Mouse (Mus musculus): ENCODE data around the gene Ccdc88c. TPM values are rescaled to one million over a fixed set of nuclear protein-coding genes. Genes with fewer than 3 reads are reported as not detected.

Gene Ccdc88c
- total RNA-seq, 2 experiments from 2014 or later = 16.7 to 28.8 TPM

DNA sequence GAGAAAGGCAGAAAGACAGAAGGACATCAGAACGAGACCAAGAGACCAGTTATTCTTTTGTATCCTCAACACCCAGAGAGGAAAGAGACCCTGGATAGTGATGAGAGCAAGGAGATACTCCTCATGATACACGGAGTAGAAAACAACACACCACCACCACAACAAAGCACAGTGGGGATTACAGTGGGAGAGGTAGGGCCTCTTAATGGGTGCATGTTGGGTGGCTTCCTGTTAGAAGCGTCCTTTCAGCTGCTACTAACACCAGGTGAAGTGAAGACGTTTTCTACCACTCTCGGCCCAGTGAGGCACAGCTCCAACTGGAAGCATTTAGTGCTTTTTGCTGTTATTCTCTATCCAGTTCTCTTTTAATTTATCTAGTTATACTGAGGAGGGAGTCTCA lies 122.0 kb downstream of the Ccdc88c start:
- intact Hi-C loops (cut with DNase I) = no loop called here
- no peak for DNase-seq (ENCODE audit: low spot score in 2 of 2)

DNA sequence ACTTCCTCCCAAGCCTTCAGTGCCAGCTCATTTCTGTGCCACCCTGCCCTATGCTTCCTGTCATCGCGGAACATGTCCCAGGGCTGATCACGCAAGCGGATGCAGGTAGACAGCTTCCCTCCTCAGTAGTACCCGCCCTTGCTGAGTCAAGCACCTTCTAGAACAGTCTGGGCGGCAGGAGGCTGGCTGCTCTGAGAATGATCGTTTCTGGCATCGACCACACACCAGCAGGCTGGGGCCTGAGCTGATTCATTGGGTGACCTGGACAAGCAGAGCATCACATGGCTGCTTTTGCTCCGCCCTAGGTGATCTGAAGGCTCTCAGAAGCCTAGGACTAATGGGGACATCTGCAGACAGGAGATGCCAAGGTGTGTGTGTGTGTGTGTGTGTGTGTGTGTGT lies 125.1 kb downstream of the Ccdc88c start:
- intact Hi-C loops (cut with DNase I) = no loop called here

DNA sequence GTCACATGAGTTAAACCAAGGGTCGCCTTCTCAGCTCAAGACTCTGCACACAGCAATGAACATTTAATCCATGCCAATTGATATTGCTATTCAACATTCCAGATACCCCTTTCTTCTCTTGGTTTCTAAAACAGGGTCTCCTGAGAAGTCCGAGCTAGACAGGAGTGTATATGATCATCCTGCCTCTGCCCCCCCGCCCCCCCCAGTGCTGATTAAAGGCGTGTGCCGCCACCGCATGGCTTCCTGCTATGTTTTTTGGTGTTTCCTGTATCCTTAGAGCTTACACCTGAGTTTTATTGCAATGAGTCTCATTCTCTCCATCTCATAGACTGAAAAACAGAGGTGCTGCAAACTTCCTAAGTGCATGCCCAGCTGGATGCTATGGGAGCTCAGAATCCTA lies 127.5 kb downstream of the Ccdc88c start:
- intact Hi-C loops (cut with DNase I) = no loop called here
- no peak for DNase-seq (ENCODE audit: low spot score in 2 of 2)

More for the DNA sequence above, 125.1 kb downstream of the Ccdc88c start:
- no peak for DNase-seq (ENCODE audit: low spot score in 2 of 2)

DNA sequence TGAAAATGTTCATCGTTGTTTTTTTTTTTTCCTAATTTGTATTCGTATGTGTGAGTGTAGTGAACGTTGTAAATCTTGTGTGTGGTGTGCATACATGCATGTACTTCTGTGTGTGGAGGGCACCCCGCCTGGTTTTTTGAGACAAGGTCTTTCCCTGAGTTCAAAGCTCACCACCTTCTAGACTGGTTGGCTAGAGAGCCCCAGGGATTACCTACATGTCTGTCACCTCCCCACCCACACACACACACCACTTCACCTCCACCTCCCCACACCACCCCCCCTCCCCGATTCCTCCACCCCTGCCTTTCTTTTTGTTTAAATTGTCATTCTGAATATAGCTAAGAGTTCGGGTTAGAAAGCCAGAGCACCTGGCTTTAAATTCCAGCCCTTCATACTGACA lies 128.0 kb downstream of the Ccdc88c start:
- no peak for DNase-seq (ENCODE audit: low spot score in 2 of 2)
- intact Hi-C loops (cut with DNase I) = no loop called here

DNA sequence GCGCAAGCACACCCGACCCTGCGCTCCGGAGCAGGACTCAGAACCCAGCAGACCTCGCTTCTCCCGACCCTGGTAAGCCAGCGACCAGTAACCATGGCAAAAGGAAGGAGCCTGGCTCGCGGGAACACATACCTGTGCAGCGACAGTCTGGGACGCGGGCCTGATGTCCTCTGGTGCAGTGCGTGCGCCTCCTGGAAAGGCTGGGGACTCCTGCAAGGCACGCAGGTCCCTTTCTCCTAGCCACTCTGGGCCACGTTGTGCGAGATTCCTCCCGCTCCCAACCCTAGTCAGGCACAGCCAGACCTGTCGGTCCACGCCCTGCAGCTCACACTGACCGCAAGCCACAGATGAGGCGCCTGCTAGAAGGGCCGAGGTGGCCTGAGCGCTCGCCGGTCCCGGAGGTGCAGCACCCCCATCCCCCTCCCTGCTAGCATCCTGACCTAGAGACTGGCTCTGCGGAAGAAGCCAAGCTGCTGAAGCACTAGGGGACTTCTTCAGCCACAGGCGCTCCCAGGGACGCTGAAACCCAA lies 129.7 kb downstream of the Ccdc88c start:
- intact Hi-C loops (cut with DNase I) = no loop called here
- DNase-seq (ENCODE audit: low spot score in 2 of 2) = peak; percentile 61 to 71

DNA sequence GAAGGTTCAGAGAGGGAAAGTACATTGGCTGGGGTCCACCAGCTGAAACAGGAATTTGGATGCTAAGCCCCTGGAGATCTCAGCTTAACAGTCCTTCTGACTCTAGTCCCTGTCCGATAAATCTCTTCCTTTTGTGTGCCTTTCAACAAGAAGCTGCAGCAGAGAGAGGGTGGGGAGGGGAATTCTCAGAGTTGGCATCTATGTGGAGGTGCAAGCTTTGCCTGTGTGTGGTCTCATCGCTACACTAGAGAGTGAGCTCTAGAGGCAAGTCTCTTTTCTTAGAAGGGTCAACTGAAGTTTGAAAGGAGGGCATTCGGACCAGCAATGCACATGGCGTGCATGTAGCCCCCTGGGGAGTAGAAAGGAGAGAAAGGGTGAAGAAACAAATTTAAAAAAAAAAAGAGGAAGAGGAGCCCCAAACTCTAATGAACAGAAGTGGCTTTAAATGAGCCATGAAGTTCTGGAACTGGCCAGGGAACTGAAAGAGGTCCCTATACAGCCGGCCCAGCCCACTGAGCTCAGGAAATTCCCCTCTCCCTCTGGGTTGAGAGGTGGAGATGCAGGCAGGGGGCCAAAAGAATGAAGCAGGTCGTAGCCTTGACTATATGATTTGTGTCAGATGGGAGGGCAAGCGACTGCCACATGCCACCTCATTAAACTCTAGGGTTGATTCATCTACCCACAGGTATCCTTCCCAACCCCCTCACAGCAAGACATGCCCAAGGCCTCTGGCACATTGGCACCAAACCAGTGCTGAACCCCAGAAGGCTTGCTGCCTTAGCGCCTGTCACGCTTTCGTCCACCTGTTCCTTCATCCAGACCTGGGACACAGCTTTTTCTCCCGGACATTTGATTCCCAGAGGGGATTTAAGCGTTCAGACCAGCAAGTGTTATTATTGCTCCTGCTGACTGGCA lies 130.9 kb downstream of the Ccdc88c start:
- no peak for DNase-seq (ENCODE audit: low spot score in 2 of 2)
- intact Hi-C loops (cut with DNase I) = no loop called here

DNA sequence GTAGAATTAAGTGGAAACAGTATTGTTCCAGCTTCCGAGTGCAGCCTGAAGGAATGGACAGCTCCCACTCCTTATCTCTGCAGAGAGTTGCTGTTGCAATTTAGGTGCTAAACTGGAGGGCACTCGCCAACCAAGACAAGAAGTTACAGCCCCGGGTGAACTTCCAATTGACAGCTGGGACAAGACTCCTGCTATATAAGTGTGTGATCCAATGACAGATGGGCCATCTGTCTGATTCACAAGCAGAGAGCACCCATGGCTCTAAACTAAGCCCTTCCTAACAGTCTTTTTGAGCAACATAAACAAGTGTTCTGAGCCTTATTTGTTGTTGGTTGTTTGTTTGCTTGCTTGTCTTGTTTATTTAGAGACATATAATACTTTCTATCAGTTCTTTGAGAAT lies 132.2 kb downstream of the Ccdc88c start:
- DNase-seq (ENCODE audit: low spot score in 2 of 2) = no peak
- intact Hi-C loops (cut with DNase I) = no loop called here

DNA sequence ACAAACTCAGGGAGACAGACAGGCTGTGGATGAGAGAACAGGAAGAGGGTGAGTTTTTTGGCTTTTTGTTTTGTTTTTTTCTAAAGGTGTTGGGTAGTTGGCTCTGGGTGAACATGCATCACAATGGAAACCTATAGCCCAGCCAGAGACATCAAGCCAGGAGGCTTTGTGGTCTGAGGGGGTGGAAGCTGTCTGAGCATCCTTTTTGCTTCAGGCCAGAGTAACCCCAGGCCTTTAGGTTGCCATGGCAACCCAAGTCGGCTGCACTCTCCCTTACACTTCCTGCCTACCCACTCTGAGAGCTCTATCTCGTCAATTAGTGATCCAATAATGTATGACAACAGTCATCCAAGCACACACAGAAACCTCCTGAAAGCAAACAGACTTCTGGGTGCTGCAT lies 133.4 kb downstream of the Ccdc88c start:
- intact Hi-C loops (cut with DNase I) = no loop called here
- DNase-seq (ENCODE audit: low spot score in 2 of 2) = no peak

DNA sequence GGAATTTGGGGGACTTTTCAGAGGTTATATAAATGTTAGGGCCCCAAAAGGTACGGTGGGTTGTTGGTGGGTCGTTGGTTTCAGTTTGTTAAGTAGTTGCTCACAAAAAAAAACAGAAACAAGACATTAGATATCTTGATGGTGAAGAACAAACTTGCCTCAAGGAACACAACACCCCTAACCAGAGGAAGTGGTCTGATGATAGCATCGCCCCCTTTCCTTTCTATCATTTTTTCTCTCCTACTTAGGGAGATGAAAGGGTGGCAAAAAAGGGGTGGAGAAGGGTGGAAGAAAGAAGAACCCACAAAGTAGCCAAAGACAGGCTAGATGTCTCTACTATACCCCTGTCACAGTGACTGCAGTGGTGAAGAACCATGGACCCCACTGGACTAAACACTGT lies 138.3 kb downstream of the Ccdc88c start:
- intact Hi-C loops (cut with DNase I) = no loop called here
- no peak for DNase-seq (ENCODE audit: low spot score in 2 of 2)

DNA sequence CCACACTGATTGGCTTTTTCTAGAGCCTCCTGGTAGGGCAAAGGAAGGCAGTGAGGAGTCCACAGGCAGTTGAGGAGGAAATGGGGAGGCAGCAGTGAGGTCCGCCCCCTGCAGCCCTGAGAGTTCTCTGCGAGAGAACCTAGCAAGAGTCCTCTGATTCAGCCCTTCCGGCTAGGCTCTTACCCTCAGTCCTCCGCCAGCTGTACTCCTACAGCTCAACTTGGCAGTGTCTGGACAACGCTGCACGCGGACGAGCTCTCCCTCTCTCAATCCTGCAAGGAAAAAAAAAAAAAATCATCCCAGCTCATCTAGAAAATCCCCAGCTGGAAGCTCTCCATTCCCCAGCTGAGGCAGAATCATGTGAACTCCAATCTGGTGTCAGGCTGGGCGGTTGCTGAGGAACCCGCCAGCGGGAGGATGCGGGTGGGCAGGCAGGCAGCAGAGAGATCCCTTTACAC lies 141.0 kb downstream of the Ccdc88c start:
- DNase-seq (ENCODE audit: low spot score in 2 of 2) = peak; percentile 74 to 83
- intact Hi-C loops (cut with DNase I) = no loop called here

DNA sequence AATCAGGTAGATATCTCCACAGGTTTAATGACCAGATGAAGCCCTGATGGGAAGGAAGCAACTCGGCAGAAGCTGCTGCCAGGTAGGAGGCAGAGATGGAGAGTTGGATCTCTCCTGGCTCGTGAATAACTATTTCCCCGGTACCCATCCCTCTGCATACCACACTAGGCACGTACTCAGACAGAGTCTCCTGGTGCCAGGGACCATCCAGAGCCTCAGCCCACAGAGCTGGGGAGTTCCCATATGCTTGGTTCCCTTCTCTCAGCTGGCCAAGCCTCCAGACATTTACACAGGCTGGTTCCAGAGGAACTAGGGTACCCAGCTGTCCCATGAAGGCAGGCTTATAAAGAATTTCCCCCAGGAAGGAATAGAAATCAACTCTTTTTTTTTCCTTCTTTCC lies 142.0 kb downstream of the Ccdc88c start:
- peak in 1 of 2 experiments; percentile 45 for DNase-seq (ENCODE audit: low spot score in 2 of 2)

DNA sequence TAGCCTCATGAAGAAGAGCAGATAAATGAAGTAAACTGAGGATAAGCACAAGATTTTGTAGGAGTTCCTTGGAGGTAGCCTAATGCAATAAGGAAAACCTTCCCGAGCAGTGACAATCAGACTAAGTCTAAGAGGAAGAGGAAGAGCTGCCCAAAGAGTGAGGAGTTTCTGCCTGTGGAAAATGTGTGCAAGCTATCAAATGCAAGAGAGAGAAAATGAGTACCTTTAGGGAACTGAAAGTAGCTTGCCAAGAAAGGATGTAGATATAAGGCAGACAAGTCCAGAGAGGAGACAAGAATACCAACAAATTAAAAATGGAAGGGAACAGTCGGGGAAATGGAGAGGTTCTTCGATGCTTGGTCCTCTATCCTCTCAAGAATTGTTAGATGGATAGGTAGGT lies 143.3 kb downstream of the Ccdc88c start:
- intact Hi-C loops (cut with DNase I) = no loop called here
- DNase-seq (ENCODE audit: low spot score in 2 of 2) = no peak

More for the DNA sequence above, 142.0 kb downstream of the Ccdc88c start:
- intact Hi-C loops (cut with DNase I) = no loop called here

DNA sequence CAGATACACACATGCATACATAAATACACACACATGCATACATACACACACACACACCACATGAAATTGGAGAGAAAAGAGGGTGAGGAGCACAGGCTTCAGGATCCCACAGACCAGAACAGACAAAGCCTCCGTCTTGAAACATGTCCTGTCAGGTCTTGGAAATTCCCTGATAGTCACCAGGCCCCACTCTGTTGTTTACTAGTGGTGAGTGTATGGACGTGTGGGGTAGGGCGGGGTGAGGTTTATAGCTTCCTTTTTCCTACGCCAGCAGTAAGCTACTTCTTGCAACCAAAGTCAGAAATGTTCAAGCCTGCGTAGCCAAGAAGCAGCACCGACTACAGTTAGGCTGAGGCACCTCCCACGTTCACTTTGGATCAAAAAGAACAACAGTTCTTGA lies 145.7 kb downstream of the Ccdc88c start:
- intact Hi-C loops (cut with DNase I) = no loop called here
- DNase-seq (ENCODE audit: low spot score in 2 of 2) = no peak

DNA sequence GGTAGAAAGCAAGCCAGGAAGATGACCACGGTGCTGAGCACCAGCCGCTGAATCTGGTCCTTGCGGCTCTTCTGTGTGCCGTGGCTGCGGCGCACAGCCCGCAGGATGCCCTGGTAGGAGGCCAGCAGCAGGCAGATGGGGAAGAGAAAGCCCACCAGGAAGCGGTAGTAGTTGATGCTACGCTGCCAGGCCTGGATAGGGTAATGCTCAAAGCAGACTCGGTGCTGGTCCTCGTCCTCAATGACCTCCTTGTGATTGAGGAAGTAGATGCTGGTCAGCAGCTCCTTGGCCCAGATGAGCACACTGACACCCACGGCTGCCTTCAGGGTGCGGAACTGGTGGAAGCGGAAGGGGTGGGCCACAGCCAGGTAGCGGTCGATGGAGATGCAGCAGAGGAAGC lies 150.3 kb downstream of the Ccdc88c start:
- DNase-seq (ENCODE audit: low spot score in 2 of 2) = no peak
- intact Hi-C loops (cut with DNase I) = loop anchor here (5.0 kb wide), 1 partner anchor 34 kb away; no protein-coding TSS in a partner anchor

DNA sequence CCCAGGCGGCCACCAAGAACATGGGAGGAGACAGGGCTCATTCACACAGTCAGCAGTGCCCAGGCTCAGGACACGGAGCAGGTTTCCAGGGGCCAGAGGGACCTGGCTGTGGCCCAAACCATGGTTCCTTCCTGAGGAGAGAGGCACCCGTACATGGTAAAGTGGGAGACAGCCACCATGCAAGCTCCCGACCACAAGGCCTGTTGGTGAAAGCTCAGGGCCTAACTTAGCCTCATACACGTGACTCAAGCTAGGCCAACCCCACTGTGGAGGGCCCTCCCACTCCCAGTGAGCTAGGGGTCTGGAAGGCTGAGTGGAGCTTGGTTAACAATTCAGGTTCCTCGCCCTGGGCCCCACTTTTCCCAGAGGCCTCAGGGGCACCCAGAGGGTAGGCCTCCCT lies 150.9 kb downstream of the Ccdc88c start:
- no peak for DNase-seq (ENCODE audit: low spot score in 2 of 2)
- intact Hi-C loops (cut with DNase I) = loop anchor here (5.0 kb wide), 1 partner anchor 34 kb away; no protein-coding TSS in a partner anchor

DNA sequence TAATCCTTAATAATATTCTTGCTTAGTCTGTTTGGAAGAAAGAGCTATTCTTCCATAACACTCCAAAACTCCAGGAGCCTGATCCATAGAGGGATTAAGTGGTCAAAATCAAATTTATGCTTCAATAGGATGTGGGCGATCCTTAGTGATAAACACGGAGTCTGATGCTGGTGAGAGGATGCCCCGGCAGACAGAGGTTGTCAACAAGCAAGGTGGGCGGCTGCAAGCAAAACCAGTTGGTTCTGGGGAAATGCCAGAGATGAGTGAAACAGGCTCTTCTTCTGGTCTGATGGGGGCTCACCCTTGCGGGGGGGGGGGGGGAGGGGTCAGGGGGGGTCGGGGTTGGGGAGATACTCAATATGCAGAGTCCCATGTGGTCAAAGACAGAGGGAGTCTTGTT lies 152.9 kb downstream of the Ccdc88c start:
- DNase-seq (ENCODE audit: low spot score in 2 of 2) = no peak
- intact Hi-C loops (cut with DNase I) = loop anchor here (5.0 kb wide), 1 partner anchor 36 kb away; no protein-coding TSS in a partner anchor

DNA sequence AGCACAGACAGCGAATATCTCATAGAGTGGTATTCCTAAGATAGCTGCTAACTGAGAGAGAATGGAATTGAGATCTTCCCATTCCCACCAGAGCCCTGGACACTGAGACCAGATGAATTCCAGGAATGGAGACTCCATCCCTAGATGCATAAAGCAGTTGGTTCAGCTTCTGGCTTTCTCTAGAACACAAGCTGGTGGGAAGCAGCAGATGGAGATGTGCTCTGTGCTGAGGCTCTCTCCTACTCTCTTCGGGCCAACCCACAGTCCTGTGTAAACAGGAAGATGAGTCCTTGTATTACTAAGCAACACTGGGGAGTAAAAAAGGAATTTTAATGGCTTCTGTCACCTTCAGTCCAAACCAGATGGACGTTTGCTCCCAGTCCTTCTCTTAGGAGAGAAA lies 153.3 kb downstream of the Ccdc88c start:
- intact Hi-C loops (cut with DNase I) = loop anchor here (5.0 kb wide), 1 partner anchor 37 kb away; no protein-coding TSS in a partner anchor
- peak; percentile 34 to 49 for DNase-seq (ENCODE audit: low spot score in 2 of 2)

DNA sequence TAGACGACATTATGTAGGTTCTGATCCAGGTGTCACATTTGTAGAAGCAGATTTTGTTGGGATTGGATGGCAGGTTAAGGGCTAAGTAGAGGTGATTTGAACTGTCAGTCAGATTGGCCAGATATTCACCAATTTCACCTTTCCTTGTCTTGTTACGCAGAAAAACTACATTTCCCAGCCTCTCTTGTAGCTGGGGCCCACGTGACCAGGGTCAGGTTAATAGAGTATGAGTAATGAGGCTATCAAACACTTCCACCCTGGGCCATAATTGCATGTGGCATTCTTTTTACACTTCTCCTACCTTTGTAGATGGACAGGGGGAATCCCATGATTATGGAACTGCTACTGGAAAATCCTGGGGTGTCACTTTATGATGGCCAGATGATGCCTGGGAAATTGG lies 155.2 kb downstream of the Ccdc88c start:
- intact Hi-C loops (cut with DNase I) = no loop called here
- no peak for DNase-seq (ENCODE audit: low spot score in 2 of 2)

DNA sequence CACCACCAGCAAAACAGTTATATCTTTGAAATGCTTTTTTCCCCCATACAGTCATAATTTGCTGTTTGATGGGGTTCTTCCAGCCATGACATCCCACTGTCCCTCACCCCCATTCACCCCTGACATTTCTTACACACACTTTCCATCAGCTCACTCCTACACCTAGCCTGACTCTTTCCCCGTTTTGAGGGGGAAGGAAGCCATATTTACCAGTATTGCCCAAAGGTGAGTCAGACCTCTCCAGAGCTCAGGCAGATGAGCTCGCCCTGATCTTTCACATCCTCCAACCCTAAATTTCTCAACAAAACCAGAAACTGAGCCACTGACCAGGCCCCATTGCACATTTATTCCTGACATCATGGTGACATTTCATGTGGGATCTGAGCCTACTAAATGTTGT lies 157.0 kb downstream of the Ccdc88c start:
- no peak for DNase-seq (ENCODE audit: low spot score in 2 of 2)
- intact Hi-C loops (cut with DNase I) = no loop called here

DNA sequence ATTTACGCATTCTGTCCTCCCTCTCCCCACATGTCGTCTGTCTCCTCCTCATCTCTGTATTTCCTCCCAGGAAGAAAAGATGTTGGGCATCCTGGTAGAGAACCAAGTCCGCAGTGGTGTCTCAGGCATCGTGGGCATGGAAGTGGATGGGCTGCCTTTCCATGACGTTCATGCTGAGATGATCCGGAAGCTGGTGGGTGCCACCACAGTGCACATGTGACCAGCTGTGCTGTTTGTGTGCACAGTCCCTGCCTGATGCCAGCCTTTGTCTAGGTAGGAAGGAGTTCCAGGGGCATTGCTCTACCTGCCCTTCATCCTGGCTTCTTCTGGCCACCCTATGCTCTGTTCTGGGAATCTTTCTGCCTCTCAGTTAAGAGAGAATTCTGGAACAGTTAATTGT lies 157.6 kb downstream of the Ccdc88c start:
- intact Hi-C loops (cut with DNase I) = no loop called here
- no peak for DNase-seq (ENCODE audit: low spot score in 2 of 2)

DNA sequence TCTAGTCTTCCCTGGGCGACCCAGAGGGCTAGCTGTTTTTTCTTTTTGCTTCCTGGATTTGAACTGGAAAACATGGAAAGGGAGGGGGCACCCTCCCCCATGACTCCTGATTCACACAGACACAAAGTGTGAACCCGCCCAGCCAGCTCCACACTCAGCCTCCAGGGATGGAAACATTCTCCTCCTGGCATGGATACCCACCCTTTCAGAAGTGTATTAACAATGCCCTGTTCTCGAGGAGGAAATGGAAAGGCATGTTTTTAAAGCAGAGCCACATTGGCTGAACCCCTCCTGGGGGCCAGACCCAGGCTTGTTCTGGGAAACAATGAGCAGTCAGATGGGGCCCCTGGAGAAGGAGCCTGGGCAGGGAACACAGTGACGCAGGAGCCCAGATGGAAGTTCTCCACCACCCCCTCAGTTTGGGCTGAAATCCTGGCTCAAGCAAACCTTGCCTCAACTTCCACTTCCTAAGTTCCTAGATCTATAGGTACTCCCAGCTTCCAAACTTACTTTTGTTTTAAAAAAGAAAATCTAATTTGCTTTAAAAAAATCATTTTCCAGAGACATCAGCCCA lies 160.7 kb downstream of the Ccdc88c start:
- intact Hi-C loops (cut with DNase I) = no loop called here

More for the DNA sequence above, 160.7 kb downstream of the Ccdc88c start:
- DNase-seq (ENCODE audit: low spot score in 2 of 2) = peak in 1 of 2 experiments; percentile 48

Measured in left cerebral cortex, postnatal 36 days (tissue).